Mouse (Mus musculus) erythroblast, embryonic 14.5 days (primary cell): ENCODE measurements at regions not wholly inside any gene's neighbourhood (a gene's known extent, or its start where the extent isn't known, plus 50 kb on each side); places are given as distances from the start of the nearest gene placed in this dataset.
A peak's percentile ranks its signal among the peaks of the same experiment; 100 is the strongest.

Experiments used
- H3K27me3 ChIP-seq: 2 replicates; pipeline ENCODE4 v1.6.1; 2012; ENCODE audit warnings: inconsistent platforms; ENCODE audit not compliant: control insufficient read depth
- H3K36me3 ChIP-seq: 2 replicates; pipeline ENCODE4 v1.6.1; 2012; ENCODE audit warnings: mild to moderate bottlenecking, inconsistent platforms; ENCODE audit not compliant: control insufficient read depth
- H3K4me1 ChIP-seq: 2 replicates; pipeline ENCODE4 v1.6.1; 2012; ENCODE audit warnings: inconsistent platforms; ENCODE audit not compliant: control insufficient read depth
- H3K4me3 ChIP-seq: replicated peaks from 2 replicates; pipeline ENCODE3; 2012; ENCODE audit warnings: moderate library complexity, mild to moderate bottlenecking, inconsistent platforms
- H3K9me3 ChIP-seq: 2 replicates; pipeline ENCODE4 v1.6.1; 2012; ENCODE audit warnings: low read length, inconsistent platforms, mixed read lengths; ENCODE audit not compliant: control insufficient read depth
- GATA1 ChIP-seq: IDR thresholded peaks from 2 replicates; pipeline ENCODE4 v1.6.1; 2012; ENCODE audit warnings: low read length, inconsistent platforms, mixed read lengths
- TAL1 ChIP-seq: IDR thresholded peaks from 3 replicates; pipeline ENCODE4 v1.6.1; 2012; ENCODE audit warnings: low read length, inconsistent platforms, mixed read lengths

DNA sequence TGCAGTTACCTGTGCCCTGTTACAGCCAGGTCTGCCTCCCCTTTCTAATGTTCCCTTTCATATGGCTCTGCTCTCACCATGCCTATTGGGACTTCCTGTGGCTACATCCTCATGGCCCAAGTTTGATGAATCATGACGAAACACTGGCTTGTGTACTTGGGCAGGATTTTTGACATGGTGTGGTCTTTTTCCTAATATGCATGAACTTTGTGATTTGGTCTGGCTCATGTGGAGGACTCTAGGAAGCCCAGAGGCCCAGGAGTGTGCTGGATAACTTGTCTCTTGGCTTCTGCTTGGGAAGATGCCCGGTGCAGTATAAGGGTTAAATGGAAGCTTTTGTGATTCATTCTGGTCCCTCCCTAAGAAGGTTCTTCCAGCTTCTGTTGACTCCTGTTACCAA, 184.0 kb upstream of the Bcl6 start:
- no peaks in the 10 kb centered on the region for H3K9me3 ChIP-seq
- TF ChIP-seq GATA1 (no peak), TAL1 (no peak)
- no peaks in the 10 kb centered on the region for H3K36me3 ChIP-seq
- H3K4me3 ChIP-seq: no peak overlapping the region
- no peaks in the 10 kb centered on the region for H3K27me3 ChIP-seq
- H3K4me1 ChIP-seq: no peaks in the 10 kb centered on the region

- H3K4me3 ChIP-seq: no peak overlapping the region
- TF ChIP-seq TAL1: no peak
- TF ChIP-seq GATA1: no peak
Observed at GRCm38 (mm10) chr16:24172065-24172464, 183.4 kb upstream of the Bcl6 start.

GRCm38 (mm10) chr16:24171161-24171560, 182.5 kb upstream of the Bcl6 start:
- no peaks in the 10 kb centered on the region for H3K4me1 ChIP-seq
- H3K27me3 ChIP-seq: no peaks in the 10 kb centered on the region
- H3K9me3 ChIP-seq: no peaks in the 10 kb centered on the region
- no peaks in the 10 kb centered on the region for H3K36me3 ChIP-seq
- TF ChIP-seq TAL1: no peak
- no peak for TF ChIP-seq GATA1
- no peak overlapping the region for H3K4me3 ChIP-seq

More at GRCm38 (mm10) chr16:24172065-24172464, 183.4 kb upstream of the Bcl6 start:
- Histone ChIP-seq H3K36me3 (no peaks in the 10 kb centered on the region), H3K27me3 (no peaks in the 10 kb centered on the region), H3K9me3 (no peaks in the 10 kb centered on the region), H3K4me1 (no peaks in the 10 kb centered on the region)

DNA sequence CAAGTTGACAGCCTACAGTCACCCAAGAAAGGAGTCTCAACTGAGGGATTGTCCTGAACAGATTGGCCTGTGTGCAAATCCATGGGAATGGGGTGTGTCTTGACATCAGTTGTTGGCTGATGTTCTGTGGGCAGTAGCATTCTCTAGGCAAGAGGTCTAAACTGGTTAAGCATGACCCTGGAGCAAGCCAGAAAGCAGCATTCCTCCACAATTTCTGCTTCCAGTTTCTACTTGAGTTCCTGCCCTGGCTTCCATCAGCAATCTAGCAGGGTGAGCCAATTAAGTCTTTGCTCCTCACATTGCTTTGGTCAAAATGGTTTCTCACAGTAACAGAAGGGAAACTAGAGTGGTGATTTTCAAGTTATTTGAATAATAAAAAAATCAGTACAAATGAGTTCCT, 177.8 kb upstream of the Bcl6 start:
- Histone ChIP-seq H3K4me3 (no peak overlapping the region), H3K36me3 (no peaks in the 10 kb centered on the region), H3K27me3 (no peaks in the 10 kb centered on the region), H3K4me1 (no peaks in the 10 kb centered on the region), H3K9me3 (no peaks in the 10 kb centered on the region)
- TF ChIP-seq TAL1 (no peak), GATA1 (no peak)

- no peak for TF ChIP-seq GATA1
- TF ChIP-seq TAL1: no peak
- H3K27me3 ChIP-seq: no peaks in the 10 kb centered on the region
- H3K9me3 ChIP-seq: no peaks in the 10 kb centered on the region
- H3K4me3 ChIP-seq: no peak overlapping the region
- H3K4me1 ChIP-seq: no peaks in the 10 kb centered on the region
- no peaks in the 10 kb centered on the region for H3K36me3 ChIP-seq
Observed at GRCm38 (mm10) chr16:24165461-24166081, 176.9 kb upstream of the Bcl6 start.

DNA sequence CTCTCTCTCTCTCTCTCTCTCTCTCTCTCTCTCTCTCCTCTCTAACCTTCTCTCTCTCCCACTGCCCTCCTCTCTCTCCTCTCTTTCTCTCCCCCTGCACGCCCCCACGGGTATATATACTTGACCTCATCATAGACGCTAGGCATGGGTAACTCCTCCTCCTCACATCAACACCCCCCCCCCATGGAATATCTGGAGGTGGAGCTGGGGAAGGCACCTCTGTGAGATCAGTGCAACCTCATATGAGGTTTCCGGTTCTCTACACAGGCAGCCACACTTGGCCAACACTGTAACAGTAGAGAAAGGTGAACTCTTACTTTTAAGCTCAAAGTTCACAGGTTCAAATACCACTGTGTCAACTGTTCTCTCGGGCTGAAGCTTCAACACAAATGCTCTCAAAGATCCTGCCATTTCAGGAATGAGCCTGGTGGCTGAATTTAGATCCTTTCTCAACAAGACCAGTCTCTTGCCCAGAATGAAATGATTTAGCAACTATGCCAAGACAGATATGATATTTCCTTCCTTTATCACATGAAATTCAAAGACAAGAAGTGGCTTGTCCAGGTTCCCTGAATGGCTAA, 172.1 kb upstream of the Bcl6 start:
- Histone ChIP-seq H3K36me3 (no peaks in the 10 kb centered on the region), H3K27me3 (no peaks in the 10 kb centered on the region), H3K4me1 (no peaks in the 10 kb centered on the region), H3K4me3 (no peak overlapping the region), H3K9me3 (no peaks in the 10 kb centered on the region)
- TF ChIP-seq TAL1 (no peak), GATA1 (no peak)

DNA sequence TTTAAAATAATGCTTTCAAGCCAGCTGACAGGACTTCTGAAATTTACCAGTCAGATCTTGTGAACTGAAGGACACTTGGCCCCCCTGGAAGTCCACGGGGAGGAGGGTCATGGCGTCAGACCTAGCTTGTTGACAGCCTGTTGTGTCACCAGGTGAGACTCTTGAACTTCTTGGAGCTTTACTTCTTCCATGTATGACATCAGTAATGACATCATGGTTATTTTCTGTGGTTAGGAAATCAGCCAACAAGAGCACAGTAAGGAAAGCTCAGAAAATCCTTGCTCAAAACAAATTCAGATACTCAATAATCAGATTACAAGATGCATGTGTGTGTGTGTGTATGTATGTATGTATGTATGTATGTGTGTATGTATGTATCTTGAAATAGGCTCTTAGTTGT, 170.7 kb upstream of the Bcl6 start:
- no peaks in the 10 kb centered on the region for H3K36me3 ChIP-seq
- H3K9me3 ChIP-seq: no peaks in the 10 kb centered on the region
- H3K4me1 ChIP-seq: no peaks in the 10 kb centered on the region
- H3K4me3 ChIP-seq: no peak overlapping the region
- H3K27me3 ChIP-seq: no peaks in the 10 kb centered on the region
- no peak for TF ChIP-seq GATA1
- TF ChIP-seq TAL1: no peak

DNA sequence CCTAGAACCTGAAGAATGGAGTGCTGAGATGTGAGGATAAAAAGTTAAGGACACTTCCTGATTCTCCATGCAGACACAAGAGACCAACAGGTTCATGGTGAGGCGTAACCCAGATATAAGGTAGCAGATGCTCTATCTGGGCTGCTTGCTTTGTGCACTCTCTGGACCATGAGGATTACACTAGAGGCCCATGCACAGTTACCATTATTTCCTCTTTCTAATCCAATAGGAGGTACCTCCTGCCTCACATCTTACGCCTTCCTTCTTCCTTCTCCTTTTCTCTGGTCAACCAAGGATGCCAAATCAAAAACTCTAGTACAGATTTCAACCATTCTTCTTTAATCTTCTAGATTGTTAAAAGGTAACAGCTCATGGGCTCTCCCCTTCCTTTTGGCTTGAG, 169.1 kb upstream of the Bcl6 start:
- Histone ChIP-seq H3K9me3 (no peaks in the 10 kb centered on the region), H3K27me3 (no peaks in the 10 kb centered on the region), H3K4me1 (no peaks in the 10 kb centered on the region), H3K4me3 (no peak overlapping the region), H3K36me3 (no peaks in the 10 kb centered on the region)
- TF ChIP-seq GATA1 (no peak), TAL1 (no peak)

DNA sequence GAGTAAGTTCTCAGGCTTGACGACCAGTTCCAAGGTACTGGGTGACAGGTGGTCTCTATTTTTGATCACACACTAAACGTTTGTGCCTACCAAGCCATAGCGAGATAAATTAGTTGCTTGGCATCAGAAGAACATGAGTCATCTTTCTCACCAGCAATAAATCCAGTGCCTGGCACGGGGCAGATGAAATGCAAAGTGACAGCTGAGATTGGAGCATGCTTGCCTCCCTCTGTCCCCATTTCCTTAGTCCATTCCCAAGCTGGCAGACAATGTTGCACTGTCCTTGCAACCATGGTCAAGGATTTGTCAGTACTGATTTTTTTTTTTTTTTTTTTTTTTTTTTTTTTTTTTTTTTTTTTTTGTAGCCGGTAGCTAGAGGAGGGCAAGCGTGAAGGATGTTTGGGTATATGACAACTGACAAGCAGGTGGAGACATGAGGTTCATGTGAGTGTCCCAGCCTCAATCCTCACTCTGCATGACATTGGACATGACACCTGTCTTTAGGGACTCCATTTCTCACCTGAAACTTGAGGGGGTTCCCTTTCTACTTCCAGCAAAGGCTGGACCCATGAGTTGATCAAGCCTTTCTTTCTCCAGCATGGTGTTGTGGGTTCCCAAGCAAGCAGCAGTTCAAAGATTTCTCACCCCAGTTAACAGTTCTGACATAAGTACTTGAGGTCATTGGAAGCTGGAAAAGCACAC, 168.2 kb upstream of the Bcl6 start:
- peak; percentile 21; the same call in 1 of the 3 replicates for TF ChIP-seq TAL1
- no peak for TF ChIP-seq GATA1
- Histone ChIP-seq H3K27me3 (no peaks in the 10 kb centered on the region), H3K36me3 (no peaks in the 10 kb centered on the region)

More for the DNA sequence above, 168.2 kb upstream of the Bcl6 start:
- H3K4me1 ChIP-seq: no peaks in the 10 kb centered on the region
- no peak overlapping the region for H3K4me3 ChIP-seq
- H3K9me3 ChIP-seq: no peaks in the 10 kb centered on the region
